In genomic region chr3:101280348-101281311, GRCm38 (mm10) we compare ENCODE assay signal across 9 mouse cellular contexts. TPM values are rescaled to one million over a fixed set of nuclear protein-coding genes. Genes with fewer than 3 reads are reported as not detected.
DNase-seq lines count a peak whose midpoint lies in the region; ATAC-seq and TF ChIP-seq lines count a peak whose summit lies in the region.
"Had no signal": no experiment of that assay in that cellular context is flagged by ENCODE, and none has a peak within 500 bp of the region (broad histone marks: within the 10 kb centered on the region; RNA-seq: fewer than 3 reads in every experiment).

No protein-coding gene starts in this region.

- 19% methylated on average over 15 of the region's 15 CpGs for WGBS in heart, adult 2 months
- WGBS in kidney, embryonic 14.5 days: 53% methylated on average over 15 of the region's 15 CpGs
- WGBS in midbrain, postnatal 0 days: 63% methylated on average over 15 of the region's 15 CpGs

- intact Hi-C loops in heart, adult 2 months (cut with DNase I): loop anchor here (2.0 kb wide), 1 partner anchor 150 kb away; no protein-coding TSS in a partner anchor

- peak overlapping the region; percentile 5; the same call in 1 of the 2 replicates for H3K4me3 ChIP-seq in heart, adult 2 months
- H3K4me3 ChIP-seq in kidney, embryonic 14.5 days (ENCODE audit: low read length): no peak overlapping the region
- no peak overlapping the region for H3K4me3 ChIP-seq in midbrain, postnatal 0 days (ENCODE audit: low read depth, low read length)

- DNase-seq in CD4-positive helper T cell, adult 2 months (ENCODE audit: low read depth, low spot score): peak; percentile 93
- peak; percentile 93 for DNase-seq in R1 (ENCODE audit: low read depth, low spot score)
- peak; percentile 79 to 88 for DNase-seq in heart, adult 2 months
- DNase-seq in midbrain, postnatal 0 days (ENCODE audit: low spot score): peak; percentile 40
- DNase-seq in right cerebral cortex, postnatal 36 days (ENCODE audit: low spot score in 2 of 2): no peak
- no peak for DNase-seq in right cerebral cortex, postnatal 14 days
- DNase-seq in adrenal gland, postnatal 4 days (ENCODE audit: low spot score in 2 of 2): no peak

- peak overlapping the region; percentile 89 for H3K27ac ChIP-seq in heart, adult 2 months
- H3K27ac ChIP-seq in kidney, embryonic 14.5 days (ENCODE audit: low read depth, low read length): no peak overlapping the region
- H3K27ac ChIP-seq in midbrain, postnatal 0 days (ENCODE audit: low read depth, low read length): no peak overlapping the region
- H3K27ac ChIP-seq: liver, embryonic 14.5 days had no signal

- no peak for TF ChIP-seq POLR2A in heart, adult 2 months (IDR thresholded peaks at IDR 0.05; ENCODE audit: insufficient read depth, low read depth, low read length)

- H3K9me3 ChIP-seq in kidney, embryonic 14.5 days (ENCODE audit: control insufficient read depth, low read length): no peaks in the 10 kb centered on the region
- H3K9me3 ChIP-seq in midbrain, postnatal 0 days (ENCODE audit: low read length): no peaks in the 10 kb centered on the region

- ATAC-seq in kidney, embryonic 14.5 days (ENCODE audit: low FRiP score, low TSS enrichment): peak; percentile 24; the same call in 1 of the 2 replicates
- 0 out of 2 replicates have a peak, but pooled peaks have one; percentile 9 for ATAC-seq in midbrain, postnatal 0 days (ENCODE audit: low FRiP score)

- H3K4me1 ChIP-seq in heart, adult 2 months (ENCODE audit: control insufficient read depth, insufficient read depth, low read length): peaks cover 15% of the 10 kb centered on the region
- 0 out of 2 replicates have a peak, but pooled peaks cover 3% of the 10 kb centered on the region for H3K4me1 ChIP-seq in kidney, embryonic 14.5 days (ENCODE audit: control insufficient read depth, insufficient read depth, low read length)
- H3K4me1 ChIP-seq in midbrain, postnatal 0 days (ENCODE audit: insufficient read depth, low read length): peaks cover 5% of the 10 kb centered on the region; the same call in 1 of the 2 replicates

- TF ChIP-seq CTCF in heart, adult 2 months (IDR thresholded peaks at IDR 0.05): 0 out of 2 replicates have a peak, but pooled peaks have one; percentile 6
- no peak for TF ChIP-seq CTCF in midbrain, postnatal 0 days (IDR thresholded peaks at IDR 0.05)

- no peak overlapping the region for H3K9ac ChIP-seq in heart, adult 2 months (ENCODE audit: low read depth, low read length)
- no peak overlapping the region for H3K9ac ChIP-seq in kidney, embryonic 14.5 days (ENCODE audit: low read depth, low read length)
- H3K9ac ChIP-seq in midbrain, postnatal 0 days (replicated peaks; ENCODE audit: low read length, poor library complexity, severe bottlenecking): no peak overlapping the region
- H3K9ac ChIP-seq: liver, embryonic 14.5 days had no signal

- no peak; the same call in 1 of the 2 replicates for TF ChIP-seq EP300 in heart, adult 2 months (IDR thresholded peaks at IDR 0.05; ENCODE audit: insufficient read depth, low read depth, low read length)

- H3K27me3 ChIP-seq in heart, adult 2 months (ENCODE audit: control insufficient read depth, insufficient read depth, low read length): no peaks in the 10 kb centered on the region
- H3K27me3 ChIP-seq in kidney, embryonic 14.5 days (ENCODE audit: control insufficient read depth, insufficient read depth, low read length): no peaks in the 10 kb centered on the region
- H3K27me3 ChIP-seq in midbrain, postnatal 0 days (ENCODE audit: insufficient read depth, low read length): no peaks in the 10 kb centered on the region

- H3K4me2 ChIP-seq in kidney, embryonic 14.5 days (replicated peaks; ENCODE audit: low read depth, low read length): no peak overlapping the region
- no peak overlapping the region for H3K4me2 ChIP-seq in midbrain, postnatal 0 days (ENCODE audit: low read depth, low read length, poor library complexity, severe bottlenecking)

- H3K36me3 ChIP-seq in heart, adult 2 months (ENCODE audit: control insufficient read depth, insufficient read depth, low read length): no peaks in the 10 kb centered on the region
- no peaks in the 10 kb centered on the region for H3K36me3 ChIP-seq in kidney, embryonic 14.5 days (ENCODE audit: control insufficient read depth, insufficient read depth, low read length)
- H3K36me3 ChIP-seq in midbrain, postnatal 0 days (ENCODE audit: insufficient read depth, low read length): no peaks in the 10 kb centered on the region

- no peaks in the 10 kb centered on the region for H3K79me2 ChIP-seq in heart, adult 2 months (replicated peaks; ENCODE audit: control insufficient read depth, insufficient read depth, low read length)

RNA-seq across cellular contexts. Expression of gene Cd2, which starts 7.1 kb away (rescaled TPM):
- total RNA-seq in heart, adult 2 months (2021): 1 to 10 TPM in 1 of 2 experiments, under 1 TPM in 1; 0.84 to 1.1 TPM
- 0.76 and 1.7 TPM in 2 replicates for polyA plus RNA-seq in heart, adult 2 months (2012; rRNA removed)
- not detected in 2 replicates for polyA plus RNA-seq in kidney, embryonic 14.5 days (2014; fragmentation: Nextera tagmentation; extraction: Ambion mirVana)
- total RNA-seq in midbrain, postnatal 0 days (2014; rRNA removed): not detected in 2 replicates
- 0.21 and 0.22 TPM in 2 replicates for polyA plus RNA-seq in midbrain, postnatal 0 days (2015; fragmentation: Nextera tagmentation; extraction: Ambion mirVana)
- total RNA-seq in adrenal gland, postnatal 4 days (2021): under 1 TPM in 1 of 2 experiments, not detected in 1; 0.59 TPM
- polyA plus RNA-seq: liver, embryonic 14.5 days had no signal

Comparison
In these comparisons a context has a peak if more than half of its experiments do, and no peak if none do; other contexts are left out.
1. DNase-seq: peak in CD4-positive helper T cell, adult 2 months (single experiment), R1 (single experiment), heart, adult 2 months (2 of 2) and midbrain, postnatal 0 days (single experiment); none in right cerebral cortex, postnatal 36 days (0 of 2), right cerebral cortex, postnatal 14 days (single experiment) and adrenal gland, postnatal 4 days (0 of 2).